Mouse (Mus musculus) central nervous system, embryonic 18 days (tissue): ENCODE measurements around the gene Mrpl17. TPM values are rescaled to one million over a fixed set of nuclear protein-coding genes. Genes with fewer than 3 reads are reported as not detected.

Source experiments
- polyA plus RNA-seq: library from polyadenylated mRNA; depleted of rRNA; stranded (reverse); fragments of >200 nt; gene quantifications from 2 replicates; pipeline ENCODE4 v1.2.3, GENCODE M21; 2012; rRNA removed

Mrpl17 gene
- polyA plus RNA-seq: 149 and 170 TPM in 2 replicates

GRCm38 (mm10) chr7:105810877-105811489 lies at the start of gene Mrpl17:
Gene Mrpl17, minus strand, starts transcription at chr7:105811099.

GRCm38 (mm10) chr7:105787285-105788140 lies 23.4 kb downstream of the Mrpl17 start, which contains the start of gene Dchs1:
Gene Dchs1, minus strand, starts transcription at chr7:105787654.

Other genes with a start within 250 kb of the Mrpl17 start
- gene Apbb1, start 229.4 kb downstream of the Mrpl17 start, polyA plus RNA-seq: 318 and 323 TPM in 2 replicates
- 0.28 and 0.64 TPM in 2 replicates for gene Hpx, start 211.0 kb downstream of the Mrpl17 start, polyA plus RNA-seq
- gene Trim3, start 177.5 kb downstream of the Mrpl17 start, polyA plus RNA-seq: 138 and 139 TPM in 2 replicates
- 103 and 104 TPM in 2 replicates for gene Timm10b, start 171.0 kb downstream of the Mrpl17 start, polyA plus RNA-seq
- 114 and 120 TPM in 2 replicates for gene Arfip2, start 170.7 kb downstream of the Mrpl17 start, polyA plus RNA-seq
- gene Gm45799, start 170.5 kb downstream of the Mrpl17 start, polyA plus RNA-seq: 75.4 and 96.5 TPM in 2 replicates
- gene Dnhd1, start 160.3 kb downstream of the Mrpl17 start, polyA plus RNA-seq: 6.2 and 7.3 TPM in 2 replicates
- gene Ilk, start 74.5 kb downstream of the Mrpl17 start, polyA plus RNA-seq: 198 and 212 TPM in 2 replicates
- 13.4 and 15.1 TPM in 2 replicates for gene Rrp8, start 73.7 kb downstream of the Mrpl17 start, polyA plus RNA-seq
- 187 and 199 TPM in 2 replicates for gene Taf10, start 66.7 kb downstream of the Mrpl17 start, polyA plus RNA-seq
- gene Tpp1, start 58.9 kb downstream of the Mrpl17 start, polyA plus RNA-seq: 33.3 and 34.8 TPM in 2 replicates
- 39.6 and 47.9 TPM in 2 replicates for gene Dchs1, start 23.4 kb downstream of the Mrpl17 start, polyA plus RNA-seq
- 0.29 and 0.91 TPM in 2 replicates for gene Gm4070, start 142.9 kb upstream of the Mrpl17 start, polyA plus RNA-seq